Mouse (Mus musculus) MEL (cell line): ENCODE data around the gene Wasf2. TPM values are rescaled to one million over a fixed set of nuclear protein-coding genes. Genes with fewer than 3 reads are reported as not detected.

ENCODE experiments used
- DNase-seq: peaks from one replicate; pipeline ENCODE4 v3.0.0; 2011; ENCODE audit warnings: low read depth, low spot score
- H3K27ac ChIP-seq: 2 replicates; pipeline ENCODE4 v1.5.1; 2012; ENCODE audit warnings: low read depth, mild to moderate bottlenecking, control low read depth, low read length, moderate library complexity; ENCODE audit not compliant: control insufficient read depth
- H3K27me3 ChIP-seq, 2 experiments: fragments of 150-350 bp in 1 of 2; sonication (generic) in 1 of 2; 2 replicates each; pipeline ENCODE4 v1.6.1; 2012; ENCODE audit warnings: low read length in 2 of 2, mild to moderate bottlenecking in 2 of 2, improper control_type of control experiment in 1 of 2, moderate library complexity in 1 of 2; ENCODE audit not compliant: insufficient read depth in 2 of 2, control insufficient read depth in 1 of 2
- H3K36me3 ChIP-seq, 2 experiments: 2 replicates each; pipeline ENCODE4 v1.6.1; 2012 to 2014; ENCODE audit warnings: low read length in 2 of 2, improper control_type of control experiment in 1 of 2, inconsistent platforms in 1 of 2, mild to moderate bottlenecking in 1 of 2; ENCODE audit not compliant: insufficient read depth in 2 of 2, control insufficient read depth in 1 of 2
- H3K4me1 ChIP-seq, 2 experiments: fragments of 150-350 bp in 1 of 2; sonication (generic) in 1 of 2; 2 replicates each; pipeline ENCODE4 v1.6.1; 2012; ENCODE audit warnings: low read length in 2 of 2, improper control_type of control experiment in 1 of 2, mild to moderate bottlenecking in 1 of 2; ENCODE audit not compliant: insufficient read depth in 2 of 2, control insufficient read depth in 1 of 2
- H3K4me3 ChIP-seq, 2 experiments: fragments of 150-350 bp in 1 of 2; sonication (generic) in 1 of 2; 2 replicates each; pipeline ENCODE4 v1.5.1; 2012; ENCODE audit warnings: low read depth in 2 of 2, low read length in 2 of 2, mild to moderate bottlenecking in 2 of 2, moderate library complexity in 2 of 2, control low read depth in 1 of 2, improper control_type of control experiment in 1 of 2; ENCODE audit not compliant: control insufficient read depth in 1 of 2, insufficient read depth in 1 of 2
- H3K79me2 ChIP-seq: 2 replicates; pipeline ENCODE4 v1.6.1; 2012; ENCODE audit warnings: mild to moderate bottlenecking, low read length, moderate library complexity; ENCODE audit not compliant: control insufficient read depth, poor library complexity, insufficient read depth
- H3K9ac ChIP-seq: 2 replicates; pipeline ENCODE4 v1.6.1; 2012; ENCODE audit warnings: low read depth, mild to moderate bottlenecking, control low read depth, low read length, moderate library complexity; ENCODE audit not compliant: control insufficient read depth, poor library complexity, severe bottlenecking
- H3K9me3 ChIP-seq: fragments of 150-350 bp; sonication (generic); replicated peaks from 2 replicates; pipeline ENCODE4 v1.6.1; 2012; ENCODE audit warnings: mild to moderate bottlenecking, low read length, improper control_type of control experiment, moderate library complexity; ENCODE audit not compliant: insufficient read depth
- CHD1 ChIP-seq: IDR thresholded peaks from 2 replicates; pipeline ENCODE4 v1.6.1; 2012; ENCODE audit warnings: low read depth, mild to moderate bottlenecking, inconsistent platforms, low read length, improper control_type of control experiment
- CHD2 ChIP-seq: IDR thresholded peaks from 2 replicates; pipeline ENCODE4 v1.6.1; 2011; ENCODE audit warnings: low read length, improper control_type of control experiment
- CTCF ChIP-seq, 3 experiments: IDR thresholded peaks in 2 of 3; conservative IDR thresholded peaks in 1 of 3; 2 replicates each; pipeline ENCODE4 v1.5.1; 2011 to 2012; ENCODE audit warnings: low read length in 3 of 3, low read depth in 2 of 3, mild to moderate bottlenecking in 2 of 3, improper control_type of control experiment in 1 of 3, inconsistent platforms in 1 of 3, mixed read lengths in 1 of 3, moderate library complexity in 1 of 3; ENCODE audit not compliant: control insufficient read depth in 1 of 3, insufficient read depth in 1 of 3, poor library complexity in 1 of 3, severe bottlenecking in 1 of 3
- E2F4 ChIP-seq: IDR thresholded peaks from 2 replicates; pipeline ENCODE4 v1.6.1; 2011; ENCODE audit warnings: low read depth, low read length, improper control_type of control experiment, borderline replicate concordance
- ELF1 ChIP-seq: IDR thresholded peaks from 2 replicates; pipeline ENCODE4 v1.6.1; 2014; ENCODE audit warnings: low read depth, mild to moderate bottlenecking, inconsistent platforms, low read length, improper control_type of control experiment, moderate library complexity
- GABPA ChIP-seq: IDR thresholded peaks from 2 replicates; pipeline ENCODE4 v1.6.1; 2012; ENCODE audit warnings: low read depth, mild to moderate bottlenecking, inconsistent platforms, low read length, improper control_type of control experiment, moderate library complexity
- MAFK ChIP-seq: IDR thresholded peaks from 2 replicates; pipeline ENCODE4 v1.6.1; 2011; ENCODE audit warnings: low read depth, mild to moderate bottlenecking, low read length, improper control_type of control experiment, borderline replicate concordance
- MAZ ChIP-seq: IDR thresholded peaks from 2 replicates; pipeline ENCODE4 v1.6.1; 2012; ENCODE audit warnings: low read depth, mild to moderate bottlenecking, inconsistent platforms, low read length, improper control_type of control experiment
- MXI1 ChIP-seq: IDR thresholded peaks from 2 replicates; pipeline ENCODE4 v1.6.1; 2011; ENCODE audit warnings: mild to moderate bottlenecking, low read depth, low read length, improper control_type of control experiment
- MYC ChIP-seq: IDR thresholded peaks from 2 replicates; pipeline ENCODE4 v1.6.1; 2011; ENCODE audit warnings: low read depth, mild to moderate bottlenecking, low read length, improper control_type of control experiment, moderate library complexity
- NELFE ChIP-seq: IDR thresholded peaks from 2 replicates; pipeline ENCODE4 v1.6.1; 2011; ENCODE audit warnings: low read depth, low read length, improper control_type of control experiment
- POLR2A ChIP-seq, 2 experiments: IDR thresholded peaks; 2 replicates each; pipeline ENCODE4 v1.6.1; 2011 to 2012; ENCODE audit warnings: low read length in 2 of 2, mild to moderate bottlenecking in 2 of 2, control low read depth in 1 of 2, improper control_type of control experiment in 1 of 2, low read depth in 1 of 2, moderate library complexity in 1 of 2; ENCODE audit not compliant: control insufficient read depth in 1 of 2, insufficient read depth in 1 of 2, poor library complexity in 1 of 2
- POLR2AphosphoS5 ChIP-seq: IDR thresholded peaks from 2 replicates; pipeline ENCODE4 v1.6.1; 2012; ENCODE audit warnings: low read depth, borderline replicate concordance, mild to moderate bottlenecking, inconsistent platforms, low read length, moderate library complexity, mixed read lengths
- RCOR1 ChIP-seq: IDR thresholded peaks from 2 replicates; pipeline ENCODE4 v1.6.1; 2012; ENCODE audit warnings: low read depth, mild to moderate bottlenecking, inconsistent platforms, low read length, improper control_type of control experiment
- TAL1 ChIP-seq: IDR thresholded peaks from 2 replicates; pipeline ENCODE4 v1.6.1; 2012; ENCODE audit warnings: mild to moderate bottlenecking, inconsistent platforms, low read length, moderate library complexity, mixed read lengths
- TBP ChIP-seq: IDR thresholded peaks from 2 replicates; pipeline ENCODE4 v1.8.0; 2011; ENCODE audit warnings: low read depth, low read length, improper control_type of control experiment
- TCF12 ChIP-seq: IDR thresholded peaks from 2 replicates; pipeline ENCODE4 v1.6.1; 2014; ENCODE audit warnings: low read depth, mild to moderate bottlenecking, inconsistent platforms, low read length, improper control_type of control experiment, moderate library complexity
- UBTF ChIP-seq: IDR thresholded peaks from 2 replicates; pipeline ENCODE4 v1.6.1; 2012; ENCODE audit warnings: low read depth, mild to moderate bottlenecking, inconsistent platforms, low read length, improper control_type of control experiment, moderate library complexity, borderline replicate concordance; ENCODE audit not compliant: insufficient read depth
- ZC3H11A ChIP-seq: IDR thresholded peaks from 2 replicates; pipeline ENCODE4 v1.6.1; 2012; ENCODE audit warnings: low read depth, mild to moderate bottlenecking, inconsistent platforms, low read length, improper control_type of control experiment
- ZMIZ1 ChIP-seq: IDR thresholded peaks from 2 replicates; pipeline ENCODE4 v1.6.1; 2012; ENCODE audit warnings: low read depth, mild to moderate bottlenecking, inconsistent platforms, low read length, improper control_type of control experiment, moderate library complexity
- ZNF384 ChIP-seq: IDR thresholded peaks from 2 replicates; pipeline ENCODE4 v1.6.1; 2012; ENCODE audit warnings: low read depth, mild to moderate bottlenecking, inconsistent platforms, low read length, improper control_type of control experiment
- polyA plus RNA-seq, 2 experiments: library from polyadenylated mRNA; stranded (reverse) in 1 of 2; unstranded in 1 of 2; fragments of >175 nt in 1 of 2; fragments of >200 nt in 1 of 2; gene quantifications; 2 replicates each; pipeline versions ENCODE4 v1.2.1 to v1.2.4; 2012; ENCODE audit warnings: low replicate concordance in 2 of 2, low read depth in 1 of 2; ENCODE audit not compliant: insufficient read length in 2 of 2, insufficient read depth in 1 of 2, missing spikeins in 1 of 2
- total RNA-seq: library from RNA; depleted of rRNA; stranded (reverse); fragments of 300-350 nt; gene quantifications from 2 replicates; pipeline ENCODE4 v1.2.3, GENCODE M21; 2012

Gene Wasf2
- total and polyA plus RNA-seq, 3 experiments, result 16.4 to 53.7 TPM; not detected in 1

DNA sequence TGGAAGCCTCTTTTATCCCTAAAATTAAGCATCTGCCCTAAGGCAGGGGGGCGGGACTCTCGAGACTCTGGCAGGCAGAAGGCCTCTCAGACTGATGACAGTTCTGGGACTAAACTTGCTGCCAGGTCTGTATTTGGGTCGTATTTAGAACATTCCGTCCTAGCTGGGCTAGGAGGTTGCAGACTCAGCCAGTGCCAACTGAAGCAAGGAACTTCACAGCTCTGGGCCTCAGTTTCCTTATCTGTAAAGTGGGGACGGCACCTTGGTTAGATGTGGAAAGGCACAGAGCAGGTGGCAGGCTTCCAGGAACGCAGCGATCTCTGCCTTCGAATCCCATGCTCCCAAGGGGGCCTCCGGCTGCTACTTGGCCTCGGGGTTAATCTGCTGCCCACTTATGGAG is 95.8 kb downstream of the Wasf2 start:
- no peak for TF ChIP-seq CTCF (IDR thresholded peaks at IDR 0.05 in 2 of 3, conservative IDR thresholded peaks at IDR 0.05 in 1 of 3; ENCODE audit: control insufficient read depth in 1 of 3, insufficient read depth in 1 of 3, low read depth in 2 of 3, low read length in 3 of 3, poor library complexity in 1 of 3, severe bottlenecking in 1 of 3)
- no peak for TF ChIP-seq MYC
- TF ChIP-seq TCF12, result no peak
- TF ChIP-seq MAFK, result no peak
- no peak for TF ChIP-seq TAL1
- no peak for TF ChIP-seq POLR2A (IDR thresholded peaks at IDR 0.05; ENCODE audit: control insufficient read depth in 1 of 2, insufficient read depth in 1 of 2, low read depth in 1 of 2, low read length in 2 of 2, poor library complexity in 1 of 2)
- TF ChIP-seq GABPA, result no peak
- TF ChIP-seq CHD1, result no peak
- TF ChIP-seq NELFE, result no peak
- TF ChIP-seq POLR2AphosphoS5, result no peak
- no peak for TF ChIP-seq ELF1
- TF ChIP-seq MXI1, result no peak
- TF ChIP-seq E2F4, result no peak
- no peak for TF ChIP-seq TBP
- TF ChIP-seq RCOR1, result no peak
- TF ChIP-seq ZNF384, result no peak
- no peak for TF ChIP-seq ZC3H11A
- TF ChIP-seq UBTF, result no peak
- TF ChIP-seq MAZ, result no peak
- TF ChIP-seq CHD2, result no peak
- Histone ChIP-seq H3K27ac (no peak overlapping the region), H3K4me3 (no peak overlapping the region), H3K4me1 (no peaks in the 10 kb centered on the region), H3K9ac (no peak overlapping the region), H3K27me3 (no peaks in the 10 kb centered on the region), H3K36me3 (no peaks in the 10 kb centered on the region), H3K9me3 (no peaks in the 10 kb centered on the region), H3K79me2 (no peaks in the 10 kb centered on the region)
- DNase-seq, result no peak

DNA sequence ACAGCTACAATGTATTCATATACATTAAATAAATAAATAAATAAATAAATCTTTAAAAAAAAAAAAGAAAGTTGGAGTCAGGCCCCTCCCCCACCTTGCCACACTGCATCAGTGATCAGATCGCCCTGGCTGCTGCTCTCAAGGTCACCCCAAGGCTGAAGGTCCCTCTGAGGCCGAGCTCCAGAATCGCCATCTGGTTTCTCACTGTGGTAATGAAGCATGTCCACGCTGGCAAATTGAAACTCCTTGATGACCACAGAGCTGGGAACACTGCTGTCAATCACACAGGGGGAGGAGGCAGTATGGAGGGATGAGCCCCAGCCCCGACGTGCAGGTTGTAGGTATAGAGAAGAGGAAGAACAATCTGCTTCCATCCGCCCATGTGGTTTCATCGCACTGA is 97.3 kb downstream of the Wasf2 start:
- Histone ChIP-seq H3K9me3 (no peaks in the 10 kb centered on the region), H3K4me3 (no peak overlapping the region), H3K79me2 (no peaks in the 10 kb centered on the region), H3K36me3 (no peaks in the 10 kb centered on the region), H3K27me3 (no peaks in the 10 kb centered on the region), H3K27ac (no peak overlapping the region), H3K4me1 (no peaks in the 10 kb centered on the region), H3K9ac (no peak overlapping the region)
- TF ChIP-seq POLR2A (IDR thresholded peaks at IDR 0.05; ENCODE audit: control insufficient read depth in 1 of 2, insufficient read depth in 1 of 2, low read depth in 1 of 2, low read length in 2 of 2, poor library complexity in 1 of 2), result no peak
- no peak for TF ChIP-seq TBP
- TF ChIP-seq ZMIZ1, result no peak
- no peak for DNase-seq
